Mouse (Mus musculus): ENCODE results near the gene C530008M17Rik.

DNA sequence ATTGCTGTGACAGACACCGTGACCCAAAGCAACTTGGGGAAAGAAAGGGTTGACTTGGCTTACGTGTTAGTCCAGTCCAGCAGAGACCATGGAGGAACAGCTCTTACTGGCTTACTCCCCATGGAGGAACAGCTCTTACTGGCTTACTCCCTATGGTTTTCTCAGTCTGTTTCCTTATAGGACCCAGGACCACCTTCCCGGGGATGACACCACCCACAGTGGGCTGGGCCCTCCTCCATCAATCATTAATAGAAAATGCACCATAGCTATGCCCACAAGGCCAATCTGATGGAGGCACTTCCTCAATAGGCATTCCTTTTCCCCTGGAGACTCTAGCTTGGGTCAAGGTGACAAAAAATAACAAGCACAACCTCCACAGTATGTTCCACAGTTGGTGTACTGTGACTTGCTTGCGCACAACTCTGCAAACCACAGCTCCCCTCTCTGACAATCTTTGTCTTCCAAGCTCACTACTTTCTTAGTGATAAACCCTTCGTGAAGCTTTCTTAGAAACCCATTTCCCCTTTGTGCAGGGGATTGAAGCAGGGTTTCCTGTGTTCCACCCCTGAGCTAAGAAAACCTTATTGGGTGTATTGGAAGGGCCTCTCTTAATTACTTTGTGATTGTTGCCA is 17.8 kb downstream of the C530008M17Rik start:
- no peak for TF ChIP-seq POLR2A (IDR thresholded peaks at IDR 0.05; ENCODE audit: borderline replicate concordance, extremely low read depth, low read depth, low read length)
- no peak for TF ChIP-seq CTCF (IDR thresholded peaks at IDR 0.05; ENCODE audit: insufficient read depth, low read length)

Data from lung, adult 2 months (tissue).